Mouse (Mus musculus): ENCODE data around the gene Spaar.

Spaar gene

GRCm38 (mm10) chr4:43729794-43730550, at the start of gene Spaar:
Spaar (plus strand) TSS chr4:43730034.
- DNase-seq (ENCODE audit: low spot score), result no peak

- no peak for DNase-seq (ENCODE audit: low spot score)
These were observed 39.8 kb upstream of the Spaar start for GRCm38 (mm10) chr4:43690021-43690420.

- DNase-seq (ENCODE audit: low spot score), result no peak
These were observed 38.8 kb upstream of the Spaar start for GRCm38 (mm10) chr4:43691026-43691425.

GRCm38 (mm10) chr4:43693806-43694241, 36.0 kb upstream of the Spaar start:
- DNase-seq (ENCODE audit: low spot score), result no peak

GRCm38 (mm10) chr4:43694439-43695248, 35.2 kb upstream of the Spaar start:
- no peak for DNase-seq (ENCODE audit: low spot score)

GRCm38 (mm10) chr4:43695249-43695671, 34.6 kb upstream of the Spaar start:
- DNase-seq (ENCODE audit: low spot score), result no peak

- no peak for DNase-seq (ENCODE audit: low spot score)
These were observed 33.3 kb upstream of the Spaar start for GRCm38 (mm10) chr4:43696561-43696960.

- DNase-seq (ENCODE audit: low spot score), result no peak
These were observed 29.1 kb upstream of the Spaar start, which contains the start of gene Olfr70 for GRCm38 (mm10) chr4:43700707-43701106. Olfr70 (minus strand) TSS chr4:43700807.

- DNase-seq (ENCODE audit: low spot score), result no peak
These were observed 26.4 kb upstream of the Spaar start for GRCm38 (mm10) chr4:43703439-43703838.

- DNase-seq (ENCODE audit: low spot score), result no peak
These were observed 26.0 kb upstream of the Spaar start for GRCm38 (mm10) chr4:43703851-43704250.

GRCm38 (mm10) chr4:43705991-43706390, 23.8 kb upstream of the Spaar start:
- DNase-seq (ENCODE audit: low spot score), result no peak

- no peak for DNase-seq (ENCODE audit: low spot score)
These were observed 20.0 kb upstream of the Spaar start, which contains the start of gene Olfr71 for GRCm38 (mm10) chr4:43709869-43710268. Olfr71 (minus strand) TSS chr4:43710255.

- DNase-seq (ENCODE audit: low spot score), result peak; percentile 57
These were observed 18.0 kb upstream of the Spaar start for GRCm38 (mm10) chr4:43711821-43712220.

GRCm38 (mm10) chr4:43713652-43714219, 16.1 kb upstream of the Spaar start:
- DNase-seq (ENCODE audit: low spot score), result no peak

- DNase-seq (ENCODE audit: low spot score), result no peak
These were observed 9.2 kb upstream of the Spaar start for GRCm38 (mm10) chr4:43720491-43721228.

GRCm38 (mm10) chr4:43722191-43722590, 7.6 kb upstream of the Spaar start:
- DNase-seq (ENCODE audit: low spot score), result no peak

GRCm38 (mm10) chr4:43724764-43725163, 5.1 kb upstream of the Spaar start:
- DNase-seq (ENCODE audit: low spot score), result no peak

GRCm38 (mm10) chr4:43726228-43726993, 3.4 kb upstream of the Spaar start:
- no peak for DNase-seq (ENCODE audit: low spot score)

- no peak for DNase-seq (ENCODE audit: low spot score)
These were observed 2.8 kb upstream of the Spaar start, which contains the start of gene Hrct1 for GRCm38 (mm10) chr4:43726995-43727394. Hrct1 (plus strand) TSS chr4:43727188.

- DNase-seq (ENCODE audit: low spot score), result no peak
These were observed 1.9 kb upstream of the Spaar start for GRCm38 (mm10) chr4:43727718-43728575.

All from spleen, adult 12 weeks (tissue).